Mouse (Mus musculus) ES-Bruce4 (cell line): Measurements from ENCODE around the gene Strn4. TPM values are rescaled to one million over a fixed set of nuclear protein-coding genes. Genes with fewer than 3 reads are reported as not detected.
A peak's percentile ranks its signal among the peaks of the same experiment; 100 is the strongest.

Experiments
- H3K27ac ChIP-seq: 2 replicates; pipeline ENCODE4 v1.5.1; 2012; ENCODE audit warnings: low read length, inconsistent platforms; ENCODE audit not compliant: insufficient read depth
- H3K27me3 ChIP-seq: 2 replicates; pipeline ENCODE4 v1.6.1; 2012; ENCODE audit warnings: mild to moderate bottlenecking, low read length, inconsistent platforms; ENCODE audit not compliant: control insufficient read depth, poor library complexity, insufficient read depth, severe bottlenecking
- H3K36me3 ChIP-seq: 2 replicates; pipeline ENCODE4 v1.6.1; 2012; ENCODE audit warnings: inconsistent platforms, mild to moderate bottlenecking, low read length, moderate library complexity; ENCODE audit not compliant: control insufficient read depth, poor library complexity, insufficient read depth, severe bottlenecking
- H3K4me1 ChIP-seq: one replicate; pipeline ENCODE4 v1.8.1; 2011; ENCODE audit warnings: low read length; ENCODE audit not compliant: control insufficient read depth, insufficient read depth
- H3K4me3 ChIP-seq: 2 replicates; pipeline ENCODE4 v1.5.1; 2011; ENCODE audit warnings: low read depth, mild to moderate bottlenecking, low read length
- H3K9ac ChIP-seq: 2 replicates; pipeline ENCODE4 v1.6.1; 2012; ENCODE audit warnings: low read depth, mild to moderate bottlenecking, inconsistent platforms; ENCODE audit not compliant: poor library complexity, severe bottlenecking
- H3K9me3 ChIP-seq: replicated peaks from 2 replicates; pipeline ENCODE4 v1.6.1; 2012; ENCODE audit warnings: mild to moderate bottlenecking, low read length, inconsistent platforms; ENCODE audit not compliant: control insufficient read depth, poor library complexity, insufficient read depth, severe bottlenecking
- CTCF ChIP-seq: IDR thresholded peaks from one replicate; pipeline ENCODE4 v1.8.1; 2011; ENCODE audit warnings: low read depth, low read length
- EP300 ChIP-seq: IDR thresholded peaks from 2 replicates; pipeline ENCODE4 v1.6.1; 2011; ENCODE audit warnings: low read depth, low read length; ENCODE audit not compliant: insufficient read depth
- POLR2A ChIP-seq: IDR thresholded peaks from one replicate; pipeline ENCODE4 v1.8.1; 2011; ENCODE audit warnings: low read length; ENCODE audit not compliant: insufficient read depth
- polyA plus RNA-seq: library from polyadenylated mRNA; stranded (reverse); fragments of >200 nt; gene quantifications from 2 replicates; pipeline ENCODE4 v1.2.4, GENCODE M21; 2011; ENCODE audit warnings: low read depth; ENCODE audit not compliant: missing spikeins, insufficient read depth, insufficient read length

The Strn4 gene
- polyA plus RNA-seq, 1 experiment, result 53.5 TPM

GRCm38 (mm10) chr7:16874756-16875309 is 59.1 kb downstream of the Strn4 start:
- Histone ChIP-seq H3K9ac (peak overlapping the region; percentile 80), H3K4me1 (no peaks in the 10 kb centered on the region), H3K9me3 (no peaks in the 10 kb centered on the region), H3K27me3 (no peaks in the 10 kb centered on the region), H3K36me3 (no peaks in the 10 kb centered on the region), H3K4me3 (peak overlapping the region; percentile 59), H3K27ac (peak overlapping the region; percentile 71)
- TF ChIP-seq EP300 (no peak), POLR2A (no peak), CTCF (no peak)

- no peaks in the 10 kb centered on the region for H3K4me1 ChIP-seq
- TF ChIP-seq POLR2A (no peak), CTCF (no peak), EP300 (no peak)
Observed at GRCm38 (mm10) chr7:16875310-16875325, 59.4 kb downstream of the Strn4 start, which contains the start of gene Dact3. TSS of gene Dact3 (plus strand) at chr7:16875317.

GRCm38 (mm10) chr7:16875326-16875725 is 59.6 kb downstream of the Strn4 start:
- TF ChIP-seq EP300 (no peak), POLR2A (no peak), CTCF (no peak)
- H3K4me1 ChIP-seq, result no peaks in the 10 kb centered on the region
- peak overlapping the region; percentile 86 for H3K4me3 ChIP-seq

More at GRCm38 (mm10) chr7:16875310-16875325, 59.4 kb downstream of the Strn4 start, which contains the start of gene Dact3:
- H3K27me3 ChIP-seq, result no peaks in the 10 kb centered on the region
- no peaks in the 10 kb centered on the region for H3K36me3 ChIP-seq
- peak within 1 kb of the TSS; percentile 80 for H3K9ac ChIP-seq
- peak within 1 kb of the TSS; percentile 86 for H3K4me3 ChIP-seq
- H3K27ac ChIP-seq, result peak within 1 kb of the TSS; percentile 71
- no peaks in the 10 kb centered on the region for H3K9me3 ChIP-seq

GRCm38 (mm10) chr7:16876006-16876405 is 60.3 kb downstream of the Strn4 start:
- Histone ChIP-seq H3K27me3 (no peaks in the 10 kb centered on the region), H3K27ac (no peak overlapping the region), H3K36me3 (no peaks in the 10 kb centered on the region), H3K4me1 (no peaks in the 10 kb centered on the region), H3K9ac (peak overlapping the region; percentile 80), H3K4me3 (peak overlapping the region; percentile 86), H3K9me3 (no peaks in the 10 kb centered on the region)
- TF ChIP-seq EP300 (no peak), POLR2A (no peak), CTCF (no peak)

More at GRCm38 (mm10) chr7:16875326-16875725, 59.6 kb downstream of the Strn4 start:
- Histone ChIP-seq H3K36me3 (no peaks in the 10 kb centered on the region), H3K9me3 (no peaks in the 10 kb centered on the region), H3K9ac (peak overlapping the region; percentile 80), H3K27me3 (no peaks in the 10 kb centered on the region), H3K27ac (no peak overlapping the region)

- peak overlapping the region; percentile 52 for H3K27ac ChIP-seq
- H3K4me1 ChIP-seq, result no peaks in the 10 kb centered on the region
- H3K9me3 ChIP-seq, result no peaks in the 10 kb centered on the region
- no peaks in the 10 kb centered on the region for H3K27me3 ChIP-seq
- TF ChIP-seq POLR2A (no peak), CTCF (no peak), EP300 (peak; percentile 51; the same call in 1 of the 2 replicates)
- peak overlapping the region; percentile 9 for H3K9ac ChIP-seq
- H3K36me3 ChIP-seq, result no peaks in the 10 kb centered on the region
- H3K4me3 ChIP-seq, result peak overlapping the region; percentile 57
Observed at GRCm38 (mm10) chr7:16876608-16877007, 60.9 kb downstream of the Strn4 start.

- no peaks in the 10 kb centered on the region for H3K4me1 ChIP-seq
- no peaks in the 10 kb centered on the region for H3K27me3 ChIP-seq
- H3K9ac ChIP-seq, result no peak overlapping the region
- H3K9me3 ChIP-seq, result no peaks in the 10 kb centered on the region
- H3K4me3 ChIP-seq, result no peak overlapping the region
- no peaks in the 10 kb centered on the region for H3K36me3 ChIP-seq
- no peak overlapping the region for H3K27ac ChIP-seq
- TF ChIP-seq CTCF (no peak), POLR2A (no peak), EP300 (no peak)
Observed at GRCm38 (mm10) chr7:16877717-16878116, 62.0 kb downstream of the Strn4 start.
